In the genomic region with DNA sequence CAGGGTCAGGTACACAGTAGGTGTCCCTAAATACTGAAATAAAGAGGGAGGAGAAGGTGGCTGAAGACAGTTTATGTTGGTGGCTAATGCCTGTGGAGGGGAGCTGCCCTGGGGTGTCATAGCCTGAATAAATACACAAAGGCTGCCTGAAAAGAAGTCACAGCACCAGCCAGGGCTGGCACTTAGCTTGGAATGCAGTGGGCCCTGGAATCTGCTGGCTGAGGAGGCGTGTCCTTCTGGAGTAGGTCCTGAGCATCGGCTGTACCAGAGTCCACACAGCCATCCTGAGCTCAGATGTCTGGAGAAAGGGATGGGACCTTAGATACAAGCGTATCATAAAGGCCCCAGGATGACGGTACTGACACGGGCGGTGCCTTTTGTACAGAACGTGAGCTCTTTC, we compare ENCODE assay signal across 9 mouse cellular contexts. TPM values are rescaled to one million over a fixed set of nuclear protein-coding genes. Genes with fewer than 3 reads are reported as not detected.
A peak's percentile ranks its signal among the peaks of the same experiment; 100 is the strongest.
DNase-seq lines count a peak whose midpoint lies in the region; ATAC-seq and TF ChIP-seq lines count a peak whose summit lies in the region.
"Had no signal": no experiment of that assay in that cellular context is flagged by ENCODE, and none has a peak within 500 bp of the region (broad histone marks: within the 10 kb centered on the region; RNA-seq: fewer than 3 reads in every experiment).

No protein-coding gene starts in this region.

- WGBS in liver, adult 2 months, result 85% methylated on average over 7 of the region's 7 CpGs
- WGBS in liver, embryonic 13.5 days (ENCODE audit: insufficient replicate concordance), result 75% methylated on average over 7 of the region's 7 CpGs
- WGBS in stomach, postnatal 0 days, result 66% methylated on average over 7 of the region's 7 CpGs

- no peaks in the 10 kb centered on the region for H3K36me3 ChIP-seq in liver, adult 2 months (ENCODE audit: control insufficient read depth, insufficient read depth, low read length)
- H3K36me3 ChIP-seq in liver, embryonic 13.5 days, result peaks cover 15% of the 10 kb centered on the region
- H3K36me3 ChIP-seq in stomach, postnatal 0 days (ENCODE audit: control insufficient read depth, insufficient read depth, low read length), result peaks cover 6% of the 10 kb centered on the region
- H3K36me3 ChIP-seq: midbrain, embryonic 15.5 days had no signal

- peak overlapping the region; percentile 81 for H3K4me2 ChIP-seq in liver, embryonic 13.5 days
- H3K4me2 ChIP-seq in stomach, postnatal 0 days (replicated peaks; ENCODE audit: low read depth), result no peak overlapping the region
- H3K4me2 ChIP-seq: midbrain, embryonic 15.5 days had no signal

- no peak overlapping the region for H3K27ac ChIP-seq in liver, adult 2 months (replicated peaks; ENCODE audit: insufficient read depth, low read depth, low read length)
- H3K27ac ChIP-seq in liver, embryonic 13.5 days, result peak overlapping the region; percentile 93
- peak overlapping the region; percentile 94; the same call in 1 of the 2 replicates for H3K27ac ChIP-seq in stomach, postnatal 0 days (replicated peaks)
- H3K27ac ChIP-seq: midbrain, embryonic 15.5 days had no signal

- peaks cover 17% of the 10 kb centered on the region for H3K4me1 ChIP-seq in liver, adult 2 months (ENCODE audit: control insufficient read depth, insufficient read depth, low read length)
- peaks cover 72% of the 10 kb centered on the region for H3K4me1 ChIP-seq in liver, embryonic 13.5 days (replicated peaks)
- peaks cover 10% of the 10 kb centered on the region; the same call in 1 of the 2 replicates for H3K4me1 ChIP-seq in stomach, postnatal 0 days (replicated peaks; ENCODE audit: control insufficient read depth, insufficient read depth)

- no peak for ATAC-seq in liver, embryonic 13.5 days (ENCODE audit: low read depth)
- no peak for ATAC-seq in stomach, postnatal 0 days (ENCODE audit: low FRiP score, low TSS enrichment)
- ATAC-seq: midbrain, embryonic 15.5 days had no signal

- intact Hi-C loops in heart, postnatal 10 days (cut with DNase I), result loop anchor here (5.0 kb wide), 1 partner anchor 160 kb away; no protein-coding TSS in a partner anchor
- intact Hi-C loops in left cerebral cortex, postnatal 4 days (cut with DNase I), result no loop called here

- H3K27me3 ChIP-seq in liver, adult 2 months (ENCODE audit: control insufficient read depth, insufficient read depth, low read length), result no peaks in the 10 kb centered on the region
- H3K27me3 ChIP-seq in liver, embryonic 13.5 days, result no peaks in the 10 kb centered on the region
- H3K27me3 ChIP-seq in stomach, postnatal 0 days (ENCODE audit: control insufficient read depth, insufficient read depth, low read length), result no peaks in the 10 kb centered on the region

- no peaks in the 10 kb centered on the region for H3K9me3 ChIP-seq in liver, embryonic 13.5 days (replicated peaks)
- no peaks in the 10 kb centered on the region for H3K9me3 ChIP-seq in stomach, postnatal 0 days (ENCODE audit: control insufficient read depth, low read length)
- H3K9me3 ChIP-seq: midbrain, embryonic 15.5 days had no signal

- TF ChIP-seq POLR2A in liver, adult 2 months (IDR thresholded peaks at IDR 0.05; ENCODE audit: extremely low read depth, insufficient read depth, low read length), result no peak

- peaks cover 11% of the 10 kb centered on the region; the same call in 1 of the 2 replicates for H3K79me2 ChIP-seq in liver, adult 2 months (ENCODE audit: control insufficient read depth, insufficient read depth, low read length)

- no peak for DNase-seq in liver, adult 2 months (ENCODE audit: extremely low read depth, low read depth, low spot score)
- DNase-seq in liver, result no peak
- DNase-seq in heart, postnatal 10 days, result peak; percentile 52 to 62
- DNase-seq in liver, embryonic 13.5 days, result no peak
- DNase-seq in stomach, postnatal 0 days (ENCODE audit: low spot score), result no peak
- DNase-seq in left cerebral cortex, postnatal 4 days, result no peak
- no peak for DNase-seq in ovary, postnatal 14 days (ENCODE audit: low spot score)
- DNase-seq: cerebellum, adult 8-10 months had no signal

- H3K4me3 ChIP-seq in liver, adult 2 months (ENCODE audit: insufficient read depth, low read depth, low read length), result no peak overlapping the region
- H3K4me3 ChIP-seq in liver, embryonic 13.5 days (replicated peaks), result 0 out of 2 replicates have a peak overlapping the region, but pooled peaks have one; percentile 60
- no peak overlapping the region for H3K4me3 ChIP-seq in stomach, postnatal 0 days (ENCODE audit: low read depth, low read length)
- H3K4me3 ChIP-seq: midbrain, embryonic 15.5 days had no signal

- no peak for TF ChIP-seq CTCF in liver, adult 2 months (IDR thresholded peaks at IDR 0.05; ENCODE audit: low read depth, low read length)
- no peak for TF ChIP-seq CTCF in stomach, postnatal 0 days (IDR thresholded peaks at IDR 0.05; ENCODE audit: low read depth)

- TF ChIP-seq EP300 in stomach, postnatal 0 days (optimal IDR thresholded peaks at IDR 0.05), result no peak

- 0 out of 2 replicates have a peak overlapping the region, but pooled peaks have one; percentile 26 for H3K9ac ChIP-seq in liver, adult 2 months (ENCODE audit: low read depth, low read length)
- H3K9ac ChIP-seq in liver, embryonic 13.5 days, result peak overlapping the region; percentile 80
- H3K9ac ChIP-seq in stomach, postnatal 0 days (ENCODE audit: low read length), result no peak overlapping the region
- H3K9ac ChIP-seq: midbrain, embryonic 15.5 days had no signal

RNA-seq across cellular contexts. Expression of gene Sertad1, which starts 5.1 kb away (rescaled TPM):
- total RNA-seq in liver, adult 2 months (2014; rRNA removed), result 7.7 and 9.5 TPM in 2 replicates
- 8.8 and 11.6 TPM in 2 replicates for polyA plus RNA-seq in liver, adult 2 months (2012; rRNA removed)
- 10 to 100 TPM; 13.1 to 13.4 TPM for total RNA-seq in heart, postnatal 10 days (2021)
- polyA plus RNA-seq in liver, embryonic 13.5 days (2015; fragmentation: Nextera tagmentation; extraction: Ambion mirVana), result 20.7 and 21.7 TPM in 2 replicates
- 50.0 and 53.0 TPM in 2 replicates for polyA plus RNA-seq in stomach, postnatal 0 days (2015; fragmentation: Nextera tagmentation; extraction: Ambion mirVana)
- 1 to 10 TPM; 3.3 to 3.5 TPM for total RNA-seq in left cerebral cortex, postnatal 4 days (2021)

RNA-seq across cellular contexts. Expression of gene Prx, which starts 7.3 kb away (rescaled TPM):
- 0.07 TPM in 1 of 2 replicates, not detected in the other for total RNA-seq in liver, adult 2 months (2014; rRNA removed)
- polyA plus RNA-seq in liver, adult 2 months (2012; rRNA removed), result 0.05 and 0.07 TPM in 2 replicates
- 1 to 10 TPM; 3.1 to 3.6 TPM for total RNA-seq in heart, postnatal 10 days (2021)
- 0.78 and 0.88 TPM in 2 replicates for polyA plus RNA-seq in liver, embryonic 13.5 days (2015; fragmentation: Nextera tagmentation; extraction: Ambion mirVana)
- 2.1 and 2.2 TPM in 2 replicates for polyA plus RNA-seq in stomach, postnatal 0 days (2015; fragmentation: Nextera tagmentation; extraction: Ambion mirVana)
- 1 to 10 TPM; 2.6 to 2.7 TPM for total RNA-seq in left cerebral cortex, postnatal 4 days (2021)

RNA-seq across cellular contexts. Expression of gene Sertad3, which starts 18.3 kb away (rescaled TPM):
- 3.5 and 4.6 TPM in 2 replicates for total RNA-seq in liver, adult 2 months (2014; rRNA removed)
- 6.9 and 8.3 TPM in 2 replicates for polyA plus RNA-seq in liver, adult 2 months (2012; rRNA removed)
- total RNA-seq in heart, postnatal 10 days (2021), result 10 to 100 TPM in 1 of 2 experiments, 1 to 10 TPM in 1; 9.1 to 10.4 TPM
- 31.4 and 31.7 TPM in 2 replicates for polyA plus RNA-seq in liver, embryonic 13.5 days (2015; fragmentation: Nextera tagmentation; extraction: Ambion mirVana)
- 23.9 and 25.2 TPM in 2 replicates for polyA plus RNA-seq in stomach, postnatal 0 days (2015; fragmentation: Nextera tagmentation; extraction: Ambion mirVana)
- 1 to 10 TPM; 3.1 to 3.2 TPM for total RNA-seq in left cerebral cortex, postnatal 4 days (2021)

RNA-seq across cellular contexts. Expression of gene Hipk4, which starts 31.2 kb away (rescaled TPM):
- total RNA-seq in liver, adult 2 months (2014; rRNA removed), result not detected in 2 replicates
- not detected in 2 replicates for polyA plus RNA-seq in liver, adult 2 months (2012; rRNA removed)
- total RNA-seq in heart, postnatal 10 days (2021), result under 1 TPM; 0.31 to 0.55 TPM
- 0.08 and 0.12 TPM in 2 replicates for polyA plus RNA-seq in liver, embryonic 13.5 days (2015; fragmentation: Nextera tagmentation; extraction: Ambion mirVana)
- 0.23 and 0.39 TPM in 2 replicates for polyA plus RNA-seq in stomach, postnatal 0 days (2015; fragmentation: Nextera tagmentation; extraction: Ambion mirVana)
- total RNA-seq in left cerebral cortex, postnatal 4 days (2021), result 1 to 10 TPM in 1 of 2 experiments, under 1 TPM in 1; 0.40 to 1.1 TPM

RNA-seq across cellular contexts. Expression of gene Blvrb, which starts 44.1 kb away (rescaled TPM):
- total RNA-seq in liver, adult 2 months (2014; rRNA removed), result 142 and 148 TPM in 2 replicates
- polyA plus RNA-seq in liver, adult 2 months (2012; rRNA removed), result 268 and 304 TPM in 2 replicates
- 10 to 100 TPM; 38.2 to 40.8 TPM for total RNA-seq in heart, postnatal 10 days (2021)
- 831 and 956 TPM in 2 replicates for polyA plus RNA-seq in liver, embryonic 13.5 days (2015; fragmentation: Nextera tagmentation; extraction: Ambion mirVana)
- polyA plus RNA-seq in stomach, postnatal 0 days (2015; fragmentation: Nextera tagmentation; extraction: Ambion mirVana), result 97.3 and 103 TPM in 2 replicates
- 10 to 100 TPM in 1 of 2 experiments, 1 to 10 TPM in 1; 9.7 to 12.2 TPM for total RNA-seq in left cerebral cortex, postnatal 4 days (2021)

Comparison
In these comparisons a context has a peak if more than half of its experiments do, and no peak if none do; other contexts are left out.
1. DNase-seq: peak in heart, postnatal 10 days (2 of 2); none in liver, adult 2 months (single experiment), liver (single experiment), liver, embryonic 13.5 days (single experiment), stomach, postnatal 0 days (single experiment), left cerebral cortex, postnatal 4 days (single experiment) and ovary, postnatal 14 days (single experiment).